Mouse (Mus musculus) forebrain, embryonic 14.5 days (tissue): ENCODE measurements around the gene Gm49721. TPM values are rescaled to one million over a fixed set of nuclear protein-coding genes. Genes with fewer than 3 reads are reported as not detected.
"Not testable (repeated sequence)": the region's sequence is repeated elsewhere in the genome, so short reads cannot be mapped to it uniquely, and the experiment has no call there.

Source experiments
- ATAC-seq: fragments of 200-750 bp; cut with Nextera tagmentation; 2 replicates; pipeline ENCODE4 v1.8.0; 2017; ENCODE audit warnings: mild to moderate bottlenecking, moderate library complexity
- DNase-seq: peaks from one replicate; pipeline ENCODE4 v3.0.0-alpha.2; 2015; ENCODE audit warnings: low spot score
- H3K27ac ChIP-seq: fragments of 300-500 bp; sonication (generic); 2 replicates; pipeline ENCODE4 v1.5.1; 2014; ENCODE audit warnings: low read depth, mild to moderate bottlenecking, control low read depth, low read length, moderate library complexity
- H3K27me3 ChIP-seq: fragments of 300-500 bp; sonication (generic); replicated peaks from 2 replicates; pipeline ENCODE4 v1.6.1; 2014; ENCODE audit warnings: low read length, control low read depth, mixed read lengths; ENCODE audit not compliant: control insufficient read depth, insufficient read depth
- H3K36me3 ChIP-seq: fragments of 300-500 bp; sonication (generic); 2 replicates; pipeline ENCODE4 v1.6.1; 2014; ENCODE audit warnings: low read length, control low read depth; ENCODE audit not compliant: control insufficient read depth, insufficient read depth
- H3K4me1 ChIP-seq: fragments of 300-500 bp; sonication (generic); 2 replicates; pipeline ENCODE4 v1.6.1; 2014; ENCODE audit warnings: antibody characterized with exemption, low read length, control low read depth; ENCODE audit not compliant: control insufficient read depth, insufficient read depth
- H3K4me2 ChIP-seq: fragments of 300-500 bp; sonication (generic); 2 replicates; pipeline ENCODE4 v1.6.1; 2014; ENCODE audit warnings: mild to moderate bottlenecking, control low read depth, low read length
- H3K4me3 ChIP-seq: fragments of 300-500 bp; sonication (generic); 2 replicates; pipeline ENCODE4 v1.5.1; 2014; ENCODE audit warnings: low read depth, low read length, control low read depth
- H3K9ac ChIP-seq: fragments of 300-500 bp; sonication (generic); 2 replicates; pipeline ENCODE4 v1.6.1; 2014; ENCODE audit warnings: mild to moderate bottlenecking, low read length, control low read depth, moderate library complexity
- H3K9me3 ChIP-seq: fragments of 300-500 bp; sonication (generic); replicated peaks from 2 replicates; pipeline ENCODE4 v1.6.1; 2016; ENCODE audit warnings: low read length, control low read depth, mixed read lengths; ENCODE audit not compliant: control insufficient read depth
- WGBS: fragments of 180-500 bp; shearing (Covaris S2); extraction: QIAGEN DNeasy Blood & Tissue Kit; methylation state at CpG from one replicate; pipeline ENCODE4 v1.1.7; 2014; 5-methylcytosine and 5-hydroxymethylcytosine counted together
- polyA plus RNA-seq: library from polyadenylated mRNA; unstranded; fragments of >200 nt; fragmentation: Nextera tagmentation; extraction: Ambion mirVana; gene quantifications from 2 replicates; pipeline ENCODE4 v1.2.1, GENCODE M21; 2014

Gm49721 gene
- polyA plus RNA-seq, 1 experiment from 2014 or later: not detected

DNA sequence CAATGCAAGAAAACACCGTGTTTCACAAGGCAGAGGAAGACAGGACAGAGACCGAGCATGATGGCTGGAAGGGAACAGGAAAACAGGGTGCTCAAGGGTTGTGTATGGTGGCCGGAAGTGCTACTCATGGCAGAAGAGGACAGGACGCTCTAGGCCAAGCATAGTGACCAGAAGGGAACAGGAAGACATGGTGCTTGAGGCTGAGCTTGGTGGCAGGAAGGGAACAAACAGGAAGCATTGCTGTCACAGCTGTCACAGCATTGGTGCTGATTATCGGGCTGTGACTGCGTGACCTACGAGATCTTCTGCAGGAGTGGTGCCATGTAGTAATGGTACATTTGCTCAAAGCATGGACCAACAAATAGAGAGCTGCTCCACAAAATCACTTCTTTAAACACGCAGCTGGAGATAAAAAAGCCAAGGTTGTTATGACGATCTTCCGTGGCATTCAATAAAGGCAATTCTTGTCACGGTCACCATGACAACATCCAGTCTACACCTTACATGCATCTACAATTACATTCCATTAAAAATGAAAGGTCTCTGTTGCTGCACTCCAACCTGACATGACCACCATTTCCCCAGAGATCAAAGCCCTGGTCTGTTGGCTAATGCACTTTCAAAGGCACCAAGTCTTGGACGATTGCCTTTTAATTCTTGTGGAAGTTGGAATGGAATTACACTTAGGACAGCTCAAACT is 106.9 kb downstream of the Gm49721 start:
- no CpG with 5 or more reads among the region's 12 CpGs for WGBS
- ATAC-seq, H3K4me1 ChIP-seq: not testable (repeated sequence)

DNA sequence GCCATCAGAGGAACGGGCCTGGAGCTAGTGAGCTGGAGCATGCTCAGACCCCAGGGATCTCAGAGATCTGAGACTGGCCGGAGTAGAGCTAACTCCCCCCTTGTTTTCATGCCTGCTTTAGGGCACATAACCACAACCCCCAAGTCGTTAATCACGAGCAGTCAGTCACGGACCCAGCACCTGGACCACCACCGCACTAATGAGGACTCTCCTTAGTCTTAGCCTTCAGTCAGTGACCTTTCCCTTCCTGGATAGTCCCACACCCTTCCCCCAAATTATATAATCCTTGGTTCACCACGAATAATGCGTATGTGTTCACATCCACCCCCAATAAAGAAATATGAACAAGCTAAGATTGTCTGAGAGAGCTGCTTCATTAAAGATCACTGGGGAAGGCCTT is 108.1 kb downstream of the Gm49721 start:
- not testable (repeated sequence) for H3K9ac ChIP-seq, DNase-seq, H3K4me3 ChIP-seq, ATAC-seq, H3K36me3 ChIP-seq, H3K4me2 ChIP-seq, H3K27me3 ChIP-seq, H3K4me1 ChIP-seq, H3K27ac ChIP-seq, H3K9me3 ChIP-seq
- 79% methylated on average over 6 of the region's 8 CpGs for WGBS

More for the DNA sequence above, 106.9 kb downstream of the Gm49721 start:
- not testable (repeated sequence) for H3K9ac ChIP-seq, H3K9me3 ChIP-seq, DNase-seq, H3K27me3 ChIP-seq, H3K4me2 ChIP-seq, H3K27ac ChIP-seq, H3K36me3 ChIP-seq, H3K4me3 ChIP-seq

Other genes starting within 250 kb of the Gm49721 start
- 94.0 and 101 TPM in 2 replicates for gene Ezr, start 196.1 kb upstream of the Gm49721 start, polyA plus RNA-seq
- 57.7 and 60.2 TPM in 2 replicates for gene Rsph3b, start 30.2 kb upstream of the Gm49721 start, polyA plus RNA-seq
- gene Tagap1, start 17.7 kb upstream of the Gm49721 start, polyA plus RNA-seq: 59.8 and 65.3 TPM in 2 replicates
- 93.3 and 108 TPM in 2 replicates for gene Rnaset2b, start 8.3 kb upstream of the Gm49721 start, polyA plus RNA-seq
- gene Gm1604a, start 46.7 kb downstream of the Gm49721 start, polyA plus RNA-seq: not detected in 2 replicates
- gene Rps6ka2, start 191.2 kb downstream of the Gm49721 start, polyA plus RNA-seq: 18.9 and 21.6 TPM in 2 replicates